Comparison of ENCODE assay signal across 9 mouse cellular contexts in genomic region chr13:43239790-43240216, GRCm38 (mm10).
DNase-seq lines count a peak whose midpoint lies in the region; ATAC-seq and TF ChIP-seq lines count a peak whose summit lies in the region.
"Had no signal": no experiment of that assay in that cellular context is flagged by ENCODE, and none has a peak within 500 bp of the region (broad histone marks: within the 10 kb centered on the region; RNA-seq: fewer than 3 reads in every experiment).

No protein-coding gene starts in this region.

- peak; percentile 22 for DNase-seq in cerebellum, adult 9-11 months
- no peak for DNase-seq in cerebellum, adult 8-10 months
- peak; percentile 78 for DNase-seq in right cerebral cortex, adult 18-20 months
- DNase-seq in right cerebral cortex, postnatal 4 days: no peak
- DNase-seq in thymus, adult 18-20 months: no peak

- no peak overlapping the region for H3K9ac ChIP-seq in kidney, embryonic 16.5 days (replicated peaks; ENCODE audit: low read length)
- H3K9ac ChIP-seq in hindbrain, embryonic 16.5 days (ENCODE audit: low read depth, low read length): no peak overlapping the region
- H3K9ac ChIP-seq: limb, embryonic 13.5 days had no signal

- TF ChIP-seq POLR2A in small intestine, adult 2 months (IDR thresholded peaks at IDR 0.05; ENCODE audit: low read depth, low read length): no peak

- no peaks in the 10 kb centered on the region for H3K27me3 ChIP-seq in kidney, embryonic 16.5 days (ENCODE audit: insufficient read depth, low read length)
- H3K27me3 ChIP-seq in small intestine, adult 2 months (ENCODE audit: control insufficient read depth, insufficient read depth, low read length): no peaks in the 10 kb centered on the region
- no peaks in the 10 kb centered on the region for H3K27me3 ChIP-seq in hindbrain, embryonic 16.5 days (replicated peaks; ENCODE audit: control insufficient read depth, insufficient read depth, low read length)
- H3K27me3 ChIP-seq: limb, embryonic 13.5 days had no signal

- ATAC-seq in kidney, embryonic 16.5 days (ENCODE audit: low FRiP score, low TSS enrichment): no peak; the same call in 1 of the 2 replicates
- no peak for ATAC-seq in hindbrain, embryonic 16.5 days

- peaks cover 41% of the 10 kb centered on the region for H3K4me1 ChIP-seq in kidney, embryonic 16.5 days (ENCODE audit: insufficient read depth, low read length)
- H3K4me1 ChIP-seq in small intestine, adult 2 months (ENCODE audit: control insufficient read depth, insufficient read depth, insufficient read length, low read length): no peaks in the 10 kb centered on the region; the same call in 1 of the 2 replicates
- H3K4me1 ChIP-seq in hindbrain, embryonic 16.5 days (ENCODE audit: control insufficient read depth, insufficient read depth, low read depth, low read length): peaks cover 11% of the 10 kb centered on the region

- H3K9me3 ChIP-seq in kidney, embryonic 16.5 days (ENCODE audit: low read length): no peaks in the 10 kb centered on the region
- no peaks in the 10 kb centered on the region for H3K9me3 ChIP-seq in hindbrain, embryonic 16.5 days (ENCODE audit: control insufficient read depth, low read length)
- H3K9me3 ChIP-seq: limb, embryonic 13.5 days had no signal

- no peak overlapping the region for H3K4me2 ChIP-seq in kidney, embryonic 16.5 days (replicated peaks; ENCODE audit: low read depth, low read length)
- no peak overlapping the region for H3K4me2 ChIP-seq in hindbrain, embryonic 16.5 days (ENCODE audit: low read length)
- H3K4me2 ChIP-seq: limb, embryonic 13.5 days had no signal

- 51% methylated on average over 11 of the region's 11 CpGs for WGBS in kidney, embryonic 16.5 days
- WGBS in small intestine, adult 2 months: 36% methylated on average over 11 of the region's 11 CpGs
- 78% methylated on average over 11 of the region's 11 CpGs for WGBS in hindbrain, embryonic 16.5 days

- no peaks in the 10 kb centered on the region for H3K36me3 ChIP-seq in kidney, embryonic 16.5 days (ENCODE audit: insufficient read depth, low read length)
- H3K36me3 ChIP-seq in small intestine, adult 2 months (ENCODE audit: control insufficient read depth, insufficient read depth, low read length): no peaks in the 10 kb centered on the region
- H3K36me3 ChIP-seq in hindbrain, embryonic 16.5 days (ENCODE audit: control insufficient read depth, insufficient read depth, low read length): no peaks in the 10 kb centered on the region; the same call in 1 of the 2 replicates
- H3K36me3 ChIP-seq: limb, embryonic 13.5 days had no signal

- H3K4me3 ChIP-seq in kidney, embryonic 16.5 days (ENCODE audit: low read length): no peak overlapping the region
- no peak overlapping the region for H3K4me3 ChIP-seq in small intestine, adult 2 months (ENCODE audit: low read depth, low read length)
- no peak overlapping the region for H3K4me3 ChIP-seq in hindbrain, embryonic 16.5 days (ENCODE audit: low read length)
- H3K4me3 ChIP-seq: limb, embryonic 13.5 days had no signal

- no peak for TF ChIP-seq CTCF in small intestine, adult 2 months (IDR thresholded peaks at IDR 0.05; ENCODE audit: extremely low read depth, insufficient read length, insufficient replicate concordance, low read depth, low read length)

- peak overlapping the region; percentile 57; the same call in 1 of the 2 replicates for H3K27ac ChIP-seq in kidney, embryonic 16.5 days (ENCODE audit: low read length)
- peak overlapping the region; percentile 8; the same call in 1 of the 2 replicates for H3K27ac ChIP-seq in small intestine, adult 2 months (ENCODE audit: insufficient read depth, low read depth, low read length)
- no peak overlapping the region for H3K27ac ChIP-seq in hindbrain, embryonic 16.5 days (ENCODE audit: low read depth, low read length)
- H3K27ac ChIP-seq: limb, embryonic 13.5 days had no signal

Comparison
In these comparisons a context has a peak if more than half of its experiments do, and no peak if none do; other contexts are left out.
1. DNase-seq: peak in cerebellum, adult 9-11 months (single experiment) and right cerebral cortex, adult 18-20 months (single experiment); none in cerebellum, adult 8-10 months (single experiment), right cerebral cortex, postnatal 4 days (single experiment) and thymus, adult 18-20 months (0 of 2).